Mouse (Mus musculus) lung, adult 2 months (tissue): ENCODE measurements around the gene Lce1j. TPM values are rescaled to one million over a fixed set of nuclear protein-coding genes. Genes with fewer than 3 reads are reported as not detected.

Experiments used
- DNase-seq: peaks from one replicate; pipeline ENCODE4 v3.0.0; 2022
- H3K4me1 ChIP-seq: fragments of 200-500 bp; 2 replicates; pipeline ENCODE4 v1.6.1; 2011; ENCODE audit warnings: low read length; ENCODE audit not compliant: control insufficient read depth, insufficient read depth
- H3K4me3 ChIP-seq: fragments of 200-500 bp; replicated peaks from 2 replicates; pipeline ENCODE3; 2011; ENCODE audit warnings: low read depth, mild to moderate bottlenecking, control low read depth, low read length; ENCODE audit errors: extremely low read depth
- CTCF ChIP-seq: fragments of 200-500 bp; IDR thresholded peaks from 2 replicates; pipeline ENCODE4 v1.5.1; 2011; ENCODE audit warnings: mild to moderate bottlenecking, low read length, control low read depth; ENCODE audit not compliant: insufficient read depth
- POLR2A ChIP-seq: fragments of 200-500 bp; IDR thresholded peaks from 2 replicates; pipeline ENCODE4 v1.6.1; 2011; ENCODE audit warnings: low read depth, mild to moderate bottlenecking, control low read depth, low read length, borderline replicate concordance; ENCODE audit errors: extremely low read depth
- WGBS: fragments of 180-500 bp; shearing (Covaris S2); methylation state at CpG from one replicate; pipeline ENCODE4 v1.1.7; 2018; 5-methylcytosine and 5-hydroxymethylcytosine counted together
- polyA plus RNA-seq: library from polyadenylated mRNA; depleted of rRNA; stranded (reverse); fragments of >200 nt; gene quantifications from 2 replicates; pipeline ENCODE4 v1.2.3, GENCODE M21; 2012; rRNA removed

Gene Lce1j
- polyA plus RNA-seq, 1 experiment = 17.7 TPM

DNA sequence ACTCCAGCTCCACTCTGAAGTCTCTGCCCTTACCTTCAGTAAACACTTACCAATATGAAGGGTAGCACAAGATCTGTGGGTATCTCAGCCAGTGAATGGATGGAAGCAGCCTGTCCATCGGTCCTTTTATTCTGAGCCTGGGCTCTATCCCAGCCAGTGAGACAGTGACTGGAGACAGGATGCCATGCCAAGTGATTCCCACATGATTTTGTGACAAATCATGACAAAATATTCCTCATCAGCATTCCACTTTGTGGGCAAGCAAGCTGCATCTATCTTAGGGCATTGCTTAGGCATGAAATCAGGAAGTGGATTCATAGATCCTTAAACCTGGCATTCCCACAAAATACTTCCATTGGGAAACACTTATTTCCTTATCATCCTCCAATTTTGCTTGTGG, 38.1 kb downstream of the Lce1j start, which contains the start of gene Lce1g:
Gene Lce1g (minus strand): TSS at position 101 of the 400 bp plus-strand sequence.
- WGBS = 82% methylated on average over 1 of the region's 1 CpGs

DNA sequence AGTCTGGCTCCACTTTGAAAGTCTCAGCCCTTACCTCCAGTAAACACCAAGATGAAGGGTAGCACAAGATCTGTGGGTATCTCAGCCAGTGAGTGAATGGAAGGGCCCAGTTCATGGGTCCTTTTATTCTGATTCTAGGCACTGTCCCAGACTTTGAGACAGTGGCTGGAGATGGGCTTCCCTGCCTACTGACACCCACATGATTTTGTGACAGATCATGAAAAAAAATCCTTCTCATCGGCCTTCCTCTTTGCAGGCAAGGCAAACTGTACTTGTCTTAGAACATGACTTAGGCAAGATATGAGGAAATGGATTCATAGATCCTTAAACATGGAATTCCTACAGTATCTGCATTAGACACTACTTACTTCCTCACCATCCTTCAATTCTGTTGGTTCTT, 51.3 kb downstream of the Lce1j start, which contains the start of gene Gm38119:
Gene Gm38119 (minus strand): TSS at position 101 of the 400 bp plus-strand sequence.
- WGBS = 62% methylated on average over 1 of the region's 1 CpGs
- TF ChIP-seq CTCF (no peak), POLR2A (no peak)
- DNase-seq = no peak
- H3K4me3 ChIP-seq = no peak within 1 kb of the TSS
- H3K4me1 ChIP-seq = no peaks in the 10 kb centered on the region

More for the DNA sequence above, 38.1 kb downstream of the Lce1j start, which contains the start of gene Lce1g:
- Histone ChIP-seq H3K4me1 (no peaks in the 10 kb centered on the region), H3K4me3 (no peak within 1 kb of the TSS)
- DNase-seq = no peak
- no peak for TF ChIP-seq CTCF
- no peak for TF ChIP-seq POLR2A

Other genes with a start within 250 kb of the Lce1j start
- gene Ivl, start 216.8 kb downstream of the Lce1j start, polyA plus RNA-seq = 0.16 and 0.24 TPM in 2 replicates
- gene Smcp, start 201.5 kb downstream of the Lce1j start, polyA plus RNA-seq = 0.92 TPM in 1 of 2 replicates, not detected in the other
- gene 2210017I01Rik, start 183.0 kb downstream of the Lce1j start, polyA plus RNA-seq = 1.3 TPM in 1 of 2 replicates, not detected in the other
- gene Lce6a, start 168.9 kb downstream of the Lce1j start, polyA plus RNA-seq = not detected in 2 replicates
- 47.3 TPM in 1 of 2 replicates, not detected in the other for gene Lce1a1, start 142.2 kb downstream of the Lce1j start, polyA plus RNA-seq
- gene Lce1b, start 133.6 kb downstream of the Lce1j start, polyA plus RNA-seq = 67.0 TPM in 1 of 2 replicates, not detected in the other
- 74.9 TPM in 1 of 2 replicates, not detected in the other for gene Lce1a2, start 120.2 kb downstream of the Lce1j start, polyA plus RNA-seq
- gene Lce1c, start 111.3 kb downstream of the Lce1j start, polyA plus RNA-seq = 0.18 and 55.3 TPM in 2 replicates
- gene Lce1d, start 103.3 kb downstream of the Lce1j start, polyA plus RNA-seq = 77.1 TPM in 1 of 2 replicates, not detected in the other
- 25.3 TPM in 1 of 2 replicates, not detected in the other for gene Lce1e, start 81.4 kb downstream of the Lce1j start, polyA plus RNA-seq
- 38.2 TPM in 1 of 2 replicates, not detected in the other for gene Lce1f, start 70.2 kb downstream of the Lce1j start, polyA plus RNA-seq
- gene Gm38119, start 51.4 kb downstream of the Lce1j start, polyA plus RNA-seq = 0.34 TPM in 1 of 2 replicates, not detected in the other
- 23.0 TPM in 1 of 2 replicates, not detected in the other for gene Lce1g, start 38.2 kb downstream of the Lce1j start, polyA plus RNA-seq
- 17.7 TPM in 1 of 2 replicates, not detected in the other for gene Lce1h, start 25.4 kb downstream of the Lce1j start, polyA plus RNA-seq
- 20.2 TPM in 1 of 2 replicates, not detected in the other for gene Lce1i, start 11.6 kb downstream of the Lce1j start, polyA plus RNA-seq
- gene Lce1k, start 17.4 kb upstream of the Lce1j start, polyA plus RNA-seq = 22.2 TPM in 1 of 2 replicates, not detected in the other
- gene Kprp, start 36.7 kb upstream of the Lce1j start, polyA plus RNA-seq = 22.9 TPM in 1 of 2 replicates, not detected in the other
- 20.4 TPM in 1 of 2 replicates, not detected in the other for gene Lce1l, start 60.8 kb upstream of the Lce1j start, polyA plus RNA-seq
- 4.0 TPM in 1 of 2 replicates, not detected in the other for gene 2310050C09Rik, start 79.7 kb upstream of the Lce1j start, polyA plus RNA-seq
- 285 TPM in 1 of 2 replicates, not detected in the other for gene Lce3a, start 135.7 kb upstream of the Lce1j start, polyA plus RNA-seq
- gene Lce3b, start 142.5 kb upstream of the Lce1j start, polyA plus RNA-seq = 311 TPM in 1 of 2 replicates, not detected in the other
- 361 TPM in 1 of 2 replicates, not detected in the other for gene Lce3c, start 154.0 kb upstream of the Lce1j start, polyA plus RNA-seq
- gene Lce3d, start 166.9 kb upstream of the Lce1j start, polyA plus RNA-seq = 64.5 TPM in 1 of 2 replicates, not detected in the other
- gene Lce3e, start 176.5 kb upstream of the Lce1j start, polyA plus RNA-seq = 169 TPM in 1 of 2 replicates, not detected in the other
- 237 TPM in 1 of 2 replicates, not detected in the other for gene Lce3f, start 201.7 kb upstream of the Lce1j start, polyA plus RNA-seq
- 273 TPM in 1 of 2 replicates, not detected in the other for gene Crct1, start 225.2 kb upstream of the Lce1j start, polyA plus RNA-seq
- gene Lce1m, start 228.5 kb upstream of the Lce1j start, polyA plus RNA-seq = 2.9 TPM in 1 of 2 replicates, not detected in the other